Mouse (Mus musculus) liver, embryonic 11.5 days (tissue): ENCODE results near the gene Zfp704. TPM values are rescaled to one million over a fixed set of nuclear protein-coding genes. Genes with fewer than 3 reads are reported as not detected.

ENCODE experiments used
- ATAC-seq: fragments of 200-750 bp; cut with Nextera tagmentation; replicated peaks from 2 replicates; pipeline ENCODE4 v1.8.0; 2017; ENCODE audit warnings: moderate number of reproducible peaks, mild to moderate bottlenecking, moderate TSS enrichment, moderate library complexity; ENCODE audit not compliant: low FRiP score
- DNase-seq: peaks from one replicate; pipeline ENCODE4 v3.0.0-alpha.2; 2017; ENCODE audit warnings: low spot score
- H3K27ac ChIP-seq: fragments of 300-500 bp; sonication (generic); 2 replicates; pipeline ENCODE4 v1.5.1; 2014; ENCODE audit warnings: mild to moderate bottlenecking, low read depth, low read length, control low read depth
- H3K27me3 ChIP-seq: fragments of 300-500 bp; sonication (generic); replicated peaks from 2 replicates; pipeline ENCODE4 v1.6.1; 2014; ENCODE audit warnings: low read length, mixed read lengths; ENCODE audit not compliant: control insufficient read depth, insufficient read depth
- H3K36me3 ChIP-seq: fragments of 300-500 bp; sonication (generic); 2 replicates; pipeline ENCODE4 v1.6.1; 2014; ENCODE audit warnings: mild to moderate bottlenecking, low read length, moderate library complexity, mixed read lengths; ENCODE audit not compliant: control insufficient read depth, insufficient read depth
- H3K4me1 ChIP-seq: fragments of 300-500 bp; sonication (generic); replicated peaks from 2 replicates; pipeline ENCODE4 v1.6.1; 2014; ENCODE audit warnings: low read length, mixed read lengths; ENCODE audit not compliant: control insufficient read depth, insufficient read depth
- H3K4me2 ChIP-seq: fragments of 300-500 bp; sonication (generic); 2 replicates; pipeline ENCODE4 v1.6.1; 2014; ENCODE audit warnings: mild to moderate bottlenecking, control low read depth, moderate library complexity
- H3K4me3 ChIP-seq: fragments of 300-500 bp; sonication (generic); 2 replicates; pipeline ENCODE4 v1.5.1; 2014; ENCODE audit warnings: low read depth, low read length, control low read depth
- H3K9ac ChIP-seq: fragments of 300-500 bp; sonication (generic); 2 replicates; pipeline ENCODE4 v1.6.1; 2014; ENCODE audit warnings: low read depth, low read length, control low read depth
- H3K9me3 ChIP-seq: fragments of 300-500 bp; sonication (generic); 2 replicates; pipeline ENCODE4 v1.6.1; 2016; ENCODE audit warnings: low read length, inconsistent platforms, mixed read lengths; ENCODE audit not compliant: control insufficient read depth
- WGBS: fragments of 180-500 bp; shearing (Covaris S2); extraction: QIAGEN DNeasy Blood & Tissue Kit; methylation state at CpG from one replicate; pipeline ENCODE4 v1.1.7; 2014; 5-methylcytosine and 5-hydroxymethylcytosine counted together
- polyA plus RNA-seq: library from polyadenylated mRNA; unstranded; fragments of >200 nt; fragmentation: Nextera tagmentation; extraction: Ambion mirVana; gene quantifications from 2 replicates; pipeline ENCODE4 v1.2.1, GENCODE M21; 2014

Gene Zfp704
- polyA plus RNA-seq, 1 experiment from 2014 or later, result 4.7 TPM

DNA sequence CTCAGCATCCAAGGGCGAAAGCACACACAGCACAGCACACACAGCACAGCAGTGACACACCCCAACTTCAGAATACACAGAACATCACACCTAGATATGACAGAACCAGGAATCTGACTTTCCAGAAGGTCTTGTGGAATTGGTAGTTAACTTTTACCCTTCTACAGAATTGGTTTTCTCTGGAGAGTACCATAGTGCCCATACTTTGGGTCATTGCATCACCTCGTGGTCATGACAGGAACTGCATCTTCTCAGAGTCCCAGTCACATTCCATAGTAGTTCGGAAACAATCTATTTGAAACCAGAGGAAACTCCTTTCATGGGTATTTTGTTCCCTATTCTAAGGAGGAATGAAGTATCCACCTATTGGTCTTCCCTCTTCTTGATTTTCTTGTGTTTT is 143.6 kb downstream of the Zfp704 start:
- Histone ChIP-seq H3K36me3 (no peaks in the 10 kb centered on the region), H3K27ac (no peak overlapping the region), H3K9me3 (no peaks in the 10 kb centered on the region), H3K4me2 (no peak overlapping the region), H3K9ac (no peak overlapping the region), H3K4me1 (no peaks in the 10 kb centered on the region), H3K27me3 (no peaks in the 10 kb centered on the region), H3K4me3 (no peak overlapping the region)
- DNase-seq (no peak), ATAC-seq (no peak)
- WGBS, result 38% methylated on average over 3 of the region's 3 CpGs

DNA sequence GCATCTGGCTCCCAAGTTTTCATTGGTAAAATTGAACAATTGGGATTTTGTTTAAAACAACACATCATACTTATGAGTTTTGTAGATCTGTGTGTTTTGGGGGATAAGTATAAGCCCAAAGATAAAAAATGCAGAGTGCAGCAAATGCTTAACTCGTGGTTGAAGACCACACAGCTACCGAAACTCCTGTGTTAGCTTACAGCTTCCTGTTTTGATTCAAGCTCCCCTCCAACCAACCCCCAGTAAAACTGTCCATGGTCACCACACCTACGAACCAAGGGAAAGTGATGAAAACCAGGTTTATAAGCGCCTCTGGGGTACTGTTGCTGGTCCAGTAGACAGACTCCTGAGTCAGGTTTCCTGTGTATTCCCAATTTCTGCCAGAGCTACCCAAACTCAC is 144.2 kb downstream of the Zfp704 start:
- no peaks in the 10 kb centered on the region for H3K4me1 ChIP-seq
- 67% methylated on average over 4 of the region's 4 CpGs for WGBS
- H3K27me3 ChIP-seq, result no peaks in the 10 kb centered on the region
- DNase-seq (no peak), ATAC-seq (no peak)
- H3K27ac ChIP-seq, result no peak overlapping the region
- no peaks in the 10 kb centered on the region for H3K36me3 ChIP-seq
- no peak overlapping the region for H3K9ac ChIP-seq
- no peaks in the 10 kb centered on the region for H3K9me3 ChIP-seq
- H3K4me2 ChIP-seq, result no peak overlapping the region
- no peak overlapping the region for H3K4me3 ChIP-seq

DNA sequence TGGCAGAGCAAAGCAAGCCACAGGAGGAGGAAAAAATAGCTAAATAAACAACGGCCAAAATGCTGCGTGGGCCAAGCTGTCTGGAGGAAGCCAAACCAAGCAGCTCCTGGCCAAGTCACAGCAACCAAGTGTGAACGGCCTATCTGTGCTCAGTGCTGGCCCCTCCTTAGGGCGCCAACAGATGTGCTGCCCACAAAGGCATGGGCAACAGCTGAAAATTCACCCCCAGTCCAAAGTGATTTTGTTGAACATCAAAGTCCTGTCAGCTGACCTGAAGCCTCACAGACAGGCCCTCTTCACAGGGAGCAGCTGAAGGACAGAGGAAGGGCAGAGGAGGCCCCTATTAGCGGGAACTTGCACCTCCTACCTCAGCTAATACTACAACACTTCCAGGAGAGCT is 148.2 kb downstream of the Zfp704 start:
- 88% methylated on average over 5 of the region's 5 CpGs for WGBS
- ATAC-seq, result no peak
- no peak overlapping the region for H3K27ac ChIP-seq

DNA sequence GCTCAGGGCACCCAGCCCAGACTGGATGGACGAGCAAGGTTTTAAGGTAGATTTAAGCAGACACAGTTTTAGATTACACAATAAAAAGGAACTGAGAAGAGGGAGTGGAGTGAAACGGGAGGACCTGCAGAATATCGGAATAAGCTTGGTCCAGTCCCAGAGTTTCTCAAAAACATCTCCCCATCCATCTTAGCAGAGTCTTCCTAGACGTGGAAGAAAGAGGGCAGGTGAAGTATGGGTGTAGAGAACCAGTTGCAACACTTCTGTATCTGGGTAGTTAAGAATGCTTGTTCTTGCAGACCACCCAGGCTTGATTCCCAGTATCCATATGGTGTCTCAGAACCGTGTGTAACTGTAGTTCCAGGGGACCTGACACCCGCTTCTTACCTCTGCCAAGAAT is 149.6 kb downstream of the Zfp704 start:
- no peak for ATAC-seq

More for the DNA sequence above, 148.2 kb downstream of the Zfp704 start:
- DNase-seq, result no peak
- Histone ChIP-seq H3K9me3 (no peaks in the 10 kb centered on the region), H3K4me2 (no peak overlapping the region), H3K4me3 (no peak overlapping the region), H3K4me1 (no peaks in the 10 kb centered on the region), H3K27me3 (no peaks in the 10 kb centered on the region), H3K9ac (no peak overlapping the region), H3K36me3 (no peaks in the 10 kb centered on the region)

DNA sequence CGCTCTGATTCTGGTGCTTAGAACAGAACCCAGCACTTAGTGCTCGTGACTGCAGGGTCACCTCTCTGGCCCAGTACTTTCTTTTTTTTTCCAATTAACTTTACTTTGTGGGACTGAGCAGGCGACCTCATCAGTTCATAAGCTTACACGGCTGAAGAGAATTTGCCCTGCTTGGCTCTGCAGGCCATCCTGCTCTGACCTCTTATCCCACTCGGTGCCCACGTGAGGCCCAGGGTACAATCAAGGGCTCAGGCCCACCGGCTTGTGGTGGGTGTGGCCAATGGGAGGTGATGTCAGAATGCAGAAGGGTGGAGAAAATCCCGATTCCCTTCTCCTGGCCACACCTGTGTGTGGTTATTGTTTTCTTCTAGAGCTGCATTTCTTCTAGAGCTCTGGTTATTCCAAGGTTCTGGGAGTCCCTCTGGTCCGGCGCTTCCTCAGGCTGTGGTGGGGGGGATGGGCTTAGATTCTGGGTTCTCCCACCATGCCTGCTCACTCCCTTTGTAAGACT is 153.4 kb downstream of the Zfp704 start:
- Histone ChIP-seq H3K36me3 (no peaks in the 10 kb centered on the region), H3K4me3 (no peak overlapping the region), H3K4me2 (no peak overlapping the region), H3K4me1 (no peaks in the 10 kb centered on the region), H3K27me3 (no peaks in the 10 kb centered on the region), H3K27ac (no peak overlapping the region), H3K9me3 (no peaks in the 10 kb centered on the region), H3K9ac (no peak overlapping the region)
- DNase-seq, result no peak
- no peak for ATAC-seq
- WGBS, result 77% methylated on average over 10 of the region's 10 CpGs

More for the DNA sequence above, 149.6 kb downstream of the Zfp704 start:
- DNase-seq, result no peak
- no peak overlapping the region for H3K4me3 ChIP-seq
- no peak overlapping the region for H3K4me2 ChIP-seq
- 89% methylated on average over 6 of the region's 6 CpGs for WGBS
- no peaks in the 10 kb centered on the region for H3K4me1 ChIP-seq
- H3K27ac ChIP-seq, result no peak overlapping the region
- H3K9me3 ChIP-seq, result no peaks in the 10 kb centered on the region
- H3K27me3 ChIP-seq, result no peaks in the 10 kb centered on the region
- no peaks in the 10 kb centered on the region for H3K36me3 ChIP-seq
- H3K9ac ChIP-seq, result no peak overlapping the region

DNA sequence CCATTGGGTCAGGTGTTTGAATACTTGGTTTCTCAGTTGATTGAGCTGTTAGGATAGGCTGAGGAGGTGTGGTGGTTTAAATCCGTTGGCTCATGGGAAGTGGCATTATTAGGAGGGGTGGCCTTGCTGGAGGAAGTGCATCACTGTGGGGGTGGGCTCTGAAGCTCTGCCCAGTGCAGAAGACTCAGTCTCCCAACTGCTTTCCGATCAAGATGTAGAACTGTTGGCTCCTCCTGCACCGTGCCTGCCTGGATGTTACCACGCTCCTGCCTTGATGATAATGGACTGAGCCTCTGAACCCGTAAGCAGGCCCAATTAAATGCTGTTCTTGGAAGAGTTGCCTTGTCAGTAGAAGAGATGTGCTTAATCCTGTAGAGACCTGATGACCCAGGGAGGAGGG is 154.5 kb downstream of the Zfp704 start:
- ATAC-seq (no peak), DNase-seq (no peak)
- no peak overlapping the region for H3K9ac ChIP-seq
- no peaks in the 10 kb centered on the region for H3K4me1 ChIP-seq
- H3K9me3 ChIP-seq, result no peaks in the 10 kb centered on the region
- H3K27me3 ChIP-seq, result no peaks in the 10 kb centered on the region
- H3K4me3 ChIP-seq, result no peak overlapping the region
- 89% methylated on average over 5 of the region's 5 CpGs for WGBS
- no peak overlapping the region for H3K27ac ChIP-seq
- H3K4me2 ChIP-seq, result no peak overlapping the region
- no peaks in the 10 kb centered on the region for H3K36me3 ChIP-seq

DNA sequence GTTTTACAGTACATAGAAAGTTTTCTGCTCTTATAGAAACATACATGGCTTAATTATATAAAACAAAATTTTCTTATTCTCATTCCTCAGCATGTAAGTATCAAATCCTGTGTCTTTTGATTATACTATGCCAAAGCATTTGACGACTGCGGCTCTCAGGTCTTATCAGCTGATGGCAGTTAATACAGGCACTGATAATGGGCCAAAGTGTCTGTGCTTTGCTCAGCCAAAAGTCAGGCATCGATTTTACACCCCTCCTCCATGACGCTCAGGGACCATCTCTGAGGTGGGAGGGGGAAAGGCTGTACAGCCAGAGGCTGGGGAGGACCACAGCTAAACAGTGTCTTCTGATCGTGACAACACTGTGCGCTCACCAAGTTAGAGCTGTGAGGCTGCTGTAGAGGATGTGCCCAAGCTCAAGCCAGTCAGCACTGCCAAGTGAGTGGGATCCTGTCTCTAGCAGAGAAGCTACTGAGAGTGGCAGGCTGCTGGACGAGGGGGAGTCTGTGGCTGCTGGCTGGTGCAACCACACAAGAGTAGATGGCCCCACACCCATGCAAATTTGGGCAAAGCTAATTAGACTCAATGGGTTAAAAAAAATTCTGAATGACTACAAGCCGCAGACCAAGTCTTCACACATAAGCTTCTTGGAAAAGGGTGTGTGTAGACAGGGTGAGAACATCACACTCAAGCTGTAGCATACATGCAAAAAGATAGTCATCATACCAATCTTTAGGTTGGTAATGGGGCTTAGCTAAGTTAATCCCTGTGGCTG is 155.1 kb downstream of the Zfp704 start:
- 65% methylated on average over 8 of the region's 8 CpGs for WGBS

DNA sequence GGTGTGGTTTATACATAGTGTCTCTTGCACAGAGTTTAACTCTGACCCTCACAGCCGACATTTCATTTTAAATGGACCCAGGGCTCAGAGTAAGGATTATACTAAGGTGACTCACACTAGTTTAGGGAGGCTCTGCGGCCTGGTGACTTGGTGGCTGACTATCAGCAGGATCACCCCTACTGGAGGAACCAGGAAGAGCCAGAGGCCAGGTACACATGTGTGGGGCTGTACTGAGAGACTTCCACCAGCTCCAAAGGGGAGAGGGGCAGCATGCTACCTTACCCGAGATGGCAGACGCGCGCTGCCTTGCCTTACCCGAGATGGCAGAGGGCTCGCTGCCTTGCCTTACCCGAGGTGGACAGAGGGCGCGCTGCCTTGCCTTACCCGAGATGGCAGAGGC is 159.4 kb downstream of the Zfp704 start:
- H3K4me3 ChIP-seq, result no peak overlapping the region
- no peak overlapping the region for H3K27ac ChIP-seq
- no peak for DNase-seq
- no peak overlapping the region for H3K9ac ChIP-seq
- H3K9me3 ChIP-seq, result peaks cover 3% of the 10 kb centered on the region; the same call in 1 of the 2 replicates
- H3K27me3 ChIP-seq, result no peaks in the 10 kb centered on the region
- no peak overlapping the region for H3K4me2 ChIP-seq
- no peak for ATAC-seq
- H3K36me3 ChIP-seq, result peaks cover 12% of the 10 kb centered on the region
- no peaks in the 10 kb centered on the region for H3K4me1 ChIP-seq
- WGBS, result 93% methylated on average over 12 of the region's 12 CpGs

More for the DNA sequence above, 155.1 kb downstream of the Zfp704 start:
- no peaks in the 10 kb centered on the region for H3K9me3 ChIP-seq
- no peaks in the 10 kb centered on the region for H3K36me3 ChIP-seq
- H3K4me3 ChIP-seq, result no peak overlapping the region
- H3K9ac ChIP-seq, result no peak overlapping the region
- DNase-seq, result no peak
- no peak overlapping the region for H3K4me2 ChIP-seq
- 0 out of 2 replicates have a peak, but pooled peaks have one; percentile 23 for ATAC-seq
- H3K27me3 ChIP-seq, result no peaks in the 10 kb centered on the region
- H3K27ac ChIP-seq, result no peak overlapping the region
- no peaks in the 10 kb centered on the region for H3K4me1 ChIP-seq
